Mouse (Mus musculus) testis, postnatal 14 days (tissue): ENCODE results near the gene Smg9.
"Not testable (repeated sequence)": the region's sequence is repeated elsewhere in the genome, so short reads cannot be mapped to it uniquely, and the experiment has no call there.

Source experiments
- DNase-seq: peaks from one replicate; pipeline ENCODE4 v3.0.0; 2021; ENCODE audit warnings: low spot score

The Smg9 gene

DNA sequence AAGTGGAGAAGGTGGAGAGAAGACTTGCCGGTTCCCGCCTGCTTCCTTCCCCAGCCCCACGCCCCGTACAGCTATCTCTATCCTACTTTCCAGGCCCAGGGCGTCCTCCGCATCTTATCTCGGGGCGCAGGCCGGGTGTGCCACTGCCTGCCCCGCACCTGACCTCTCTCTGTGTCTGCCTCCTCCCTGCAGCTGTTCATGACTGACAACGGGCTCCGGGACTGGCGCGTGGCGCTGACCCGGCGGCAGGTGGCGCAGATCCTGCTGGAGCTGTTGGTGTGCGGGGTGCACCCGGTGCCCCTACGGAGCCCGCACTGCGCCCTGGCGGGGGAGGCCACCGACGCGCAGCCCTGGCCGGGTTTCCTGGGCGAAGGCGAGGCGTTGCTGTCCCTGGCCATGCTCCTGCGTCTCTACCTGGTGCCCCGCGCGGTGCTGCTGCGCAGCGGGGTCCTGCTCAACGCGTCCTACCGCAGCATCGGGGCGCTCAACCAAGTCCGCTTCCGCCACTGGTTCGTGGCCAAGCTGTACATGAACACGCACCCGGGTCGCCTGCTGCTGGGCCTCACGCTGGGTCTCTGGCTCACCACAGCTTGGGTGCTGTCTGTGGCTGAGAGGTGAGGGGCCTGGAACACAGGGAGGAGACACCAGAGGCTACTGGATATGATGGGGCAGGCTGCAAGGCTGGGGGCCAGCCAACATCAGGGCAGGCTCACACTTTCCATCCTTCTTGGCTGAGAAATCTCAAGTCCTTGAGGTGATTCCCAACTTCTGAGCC is 22.1 kb upstream of the Smg9 start:
- peak; percentile 65 for DNase-seq

GRCm38 (mm10) chr7:24378049-24378701 is 21.2 kb upstream of the Smg9 start:
- DNase-seq = no peak

DNA sequence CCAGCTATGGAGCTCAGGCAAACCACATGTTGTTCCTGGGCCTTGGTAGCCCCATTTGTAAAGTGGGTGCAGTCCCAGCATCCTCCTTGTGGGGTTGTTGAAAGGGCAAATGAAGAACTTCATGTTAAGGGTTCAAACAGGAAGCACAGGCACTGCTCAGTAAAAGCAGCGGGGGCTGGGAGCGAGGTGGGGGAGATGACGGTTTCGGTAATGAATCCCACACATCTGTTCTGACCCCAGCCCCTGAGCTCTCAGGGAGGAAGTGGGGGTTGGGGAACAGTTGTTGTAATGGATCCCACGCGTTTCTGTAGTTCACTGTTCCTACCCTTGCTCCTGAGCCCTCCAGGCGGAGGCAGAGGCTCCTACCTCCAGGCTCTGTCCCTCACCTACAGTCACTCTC is 19.5 kb upstream of the Smg9 start:
- DNase-seq = no peak

GRCm38 (mm10) chr7:24380370-24380769 is 19.0 kb upstream of the Smg9 start:
- DNase-seq = no peak

- DNase-seq = no peak
Observed at GRCm38 (mm10) chr7:24382730-24383372, 16.6 kb upstream of the Smg9 start.

DNA sequence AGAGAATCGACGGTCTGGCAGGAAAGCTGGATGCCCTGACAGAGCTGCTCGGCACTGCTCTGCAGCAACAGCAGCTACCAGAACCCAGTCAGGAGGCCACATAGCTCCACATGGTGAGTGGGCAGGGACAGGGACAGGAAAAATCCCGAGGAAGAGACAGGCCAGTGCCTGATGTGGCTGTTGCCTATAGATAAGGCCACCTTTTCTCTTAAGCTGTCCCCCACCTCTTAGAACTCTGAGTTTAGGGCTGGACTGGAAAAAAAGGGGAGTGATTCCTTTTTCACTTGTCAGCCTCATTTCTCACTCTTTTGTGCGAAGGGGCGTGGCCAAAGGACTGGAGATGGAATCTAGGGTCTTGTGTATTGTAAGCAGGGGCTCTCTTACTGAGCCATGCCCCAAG is 15.3 kb upstream of the Smg9 start:
- no peak for DNase-seq

GRCm38 (mm10) chr7:24384827-24385226 is 14.6 kb upstream of the Smg9 start:
- peak; percentile 67 for DNase-seq

DNA sequence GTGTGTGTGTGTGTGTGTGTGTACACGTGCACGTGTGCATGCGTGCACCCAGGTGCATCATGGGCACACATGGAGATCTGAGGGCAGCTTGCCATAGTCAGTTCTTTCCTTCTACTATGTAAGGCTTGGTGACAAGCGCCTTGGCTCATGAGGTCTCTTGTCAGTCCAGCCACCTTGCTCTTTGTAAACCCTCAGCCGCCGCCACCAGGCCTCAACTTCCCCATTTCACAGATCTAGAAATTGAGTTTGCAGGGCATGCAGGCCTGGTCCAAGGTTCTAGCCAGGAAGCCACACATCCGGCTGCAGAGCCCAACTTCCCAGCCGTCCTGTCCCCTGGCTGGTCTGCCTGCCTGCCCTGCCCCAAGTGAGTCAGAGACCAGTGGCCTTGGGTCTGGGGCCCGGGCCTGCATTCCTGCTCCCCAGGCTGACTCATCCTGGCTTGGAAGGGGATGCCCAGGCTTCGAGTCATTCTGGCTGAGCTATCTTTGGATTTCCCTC is 12.3 kb upstream of the Smg9 start:
- DNase-seq = no peak

DNA sequence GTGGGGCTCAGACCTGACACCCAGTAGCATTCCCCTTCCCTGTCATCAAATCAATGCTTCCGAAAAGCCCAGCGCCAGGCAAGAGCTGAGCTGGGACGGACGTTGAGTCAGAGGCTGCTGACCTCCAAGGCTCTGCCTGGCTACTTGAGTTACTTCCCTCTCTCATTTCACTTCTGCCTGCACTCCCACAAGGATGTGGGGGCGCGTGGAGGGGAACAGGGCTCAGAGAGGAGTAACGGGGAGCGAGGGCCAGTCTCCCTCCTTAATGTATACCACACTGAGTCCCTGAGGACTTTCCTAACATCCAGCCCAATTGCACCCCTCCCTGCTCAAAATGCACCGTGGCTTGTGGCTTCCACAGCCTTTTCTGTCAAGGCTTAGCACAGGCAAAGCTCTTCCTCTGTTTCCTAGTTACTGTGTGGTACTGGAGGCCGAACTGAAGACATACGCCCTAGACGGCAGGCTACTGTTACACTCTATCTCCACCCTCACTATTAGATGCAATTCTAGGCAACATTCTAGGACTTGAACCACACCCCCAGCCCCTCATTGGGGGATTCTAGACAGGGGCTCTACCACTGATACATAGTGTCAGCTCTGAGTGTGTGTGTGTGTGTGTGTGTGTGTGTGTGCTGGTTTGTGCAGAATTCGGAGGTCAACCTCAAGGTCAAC is 9.8 kb upstream of the Smg9 start:
- DNase-seq = no peak

GRCm38 (mm10) chr7:24390512-24390911 is 8.9 kb upstream of the Smg9 start:
- no peak for DNase-seq

GRCm38 (mm10) chr7:24391077-24391476 is 8.3 kb upstream of the Smg9 start:
- DNase-seq = no peak

GRCm38 (mm10) chr7:24391687-24392086 is 7.7 kb upstream of the Smg9 start:
- DNase-seq = no peak

- DNase-seq = no peak
Observed at GRCm38 (mm10) chr7:24394054-24394453, 5.4 kb upstream of the Smg9 start.

GRCm38 (mm10) chr7:24394475-24395161 is 4.8 kb upstream of the Smg9 start:
- no peak for DNase-seq

DNA sequence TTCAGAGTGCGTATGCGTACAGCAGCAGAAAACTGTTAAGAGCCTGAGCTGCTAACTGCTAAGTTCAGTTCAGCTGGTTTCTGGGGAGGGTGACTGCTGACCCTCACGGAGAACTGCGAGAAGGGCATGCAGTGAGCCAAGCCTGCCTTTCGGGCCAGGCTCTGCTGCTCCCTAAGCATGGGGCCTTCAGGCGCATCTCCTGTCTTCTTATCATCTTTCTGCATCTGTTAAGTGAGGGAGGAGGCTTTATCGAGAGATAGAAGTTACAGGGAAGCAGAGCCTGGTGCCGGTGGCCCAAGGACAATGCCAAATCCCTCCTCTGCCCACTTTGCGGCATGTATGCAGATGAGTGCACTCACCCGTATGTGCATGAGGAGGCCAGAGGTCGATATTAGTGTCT is 2.6 kb upstream of the Smg9 start:
- DNase-seq = no peak

DNA sequence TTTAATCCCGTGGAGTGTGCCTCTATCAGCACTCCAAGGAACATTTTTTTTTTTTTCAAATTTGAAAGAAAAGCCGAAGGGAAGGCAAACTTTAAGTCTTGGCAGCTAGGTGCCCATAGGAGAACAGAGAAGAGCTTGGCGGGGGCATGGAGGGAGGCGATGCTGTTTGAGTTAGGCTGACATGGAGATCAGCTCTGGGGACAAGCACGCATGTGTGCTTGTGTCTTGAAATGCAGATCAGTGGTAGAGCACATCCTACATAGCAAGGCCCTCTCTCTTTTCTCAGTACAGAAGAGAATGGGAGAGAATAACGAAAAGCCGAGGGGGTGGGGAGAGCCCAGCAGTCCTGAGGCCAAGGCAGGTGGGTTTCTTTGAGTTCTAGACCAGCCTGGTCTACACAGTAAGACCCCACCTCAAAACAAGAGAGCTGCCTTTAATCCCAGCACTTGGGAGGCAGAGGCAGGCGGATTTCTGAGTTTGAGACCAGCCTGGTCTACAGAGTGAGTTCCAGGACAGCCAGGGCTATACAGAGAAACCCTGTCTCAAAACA is 980 bp upstream of the Smg9 start:
- DNase-seq = no peak

GRCm38 (mm10) chr7:24400082-24400452 is 648 bp downstream of the Smg9 start:
- DNase-seq = no peak

GRCm38 (mm10) chr7:24400489-24400888 is 1.1 kb downstream of the Smg9 start:
- not testable (repeated sequence) for DNase-seq

DNA sequence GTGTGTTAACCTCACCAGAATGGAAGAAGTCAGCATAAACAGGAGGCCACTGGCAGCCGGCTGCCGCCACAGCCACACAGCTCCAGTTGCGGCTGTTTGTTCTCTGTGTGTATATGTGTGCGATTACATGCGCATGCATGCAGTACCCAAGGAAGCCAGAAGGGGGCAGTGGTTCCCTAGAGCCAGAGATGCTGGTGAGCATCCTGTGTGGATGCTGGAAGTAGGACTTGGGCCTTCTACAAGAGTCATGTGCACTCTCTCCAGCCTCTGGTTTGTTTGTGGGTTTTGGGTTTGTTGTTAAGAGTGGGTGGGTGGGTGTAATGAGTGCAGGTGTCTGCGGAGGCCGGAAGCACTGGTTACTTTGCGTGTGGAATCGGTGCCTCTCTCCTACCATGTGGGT is 3.4 kb downstream of the Smg9 start:
- DNase-seq = no peak

DNA sequence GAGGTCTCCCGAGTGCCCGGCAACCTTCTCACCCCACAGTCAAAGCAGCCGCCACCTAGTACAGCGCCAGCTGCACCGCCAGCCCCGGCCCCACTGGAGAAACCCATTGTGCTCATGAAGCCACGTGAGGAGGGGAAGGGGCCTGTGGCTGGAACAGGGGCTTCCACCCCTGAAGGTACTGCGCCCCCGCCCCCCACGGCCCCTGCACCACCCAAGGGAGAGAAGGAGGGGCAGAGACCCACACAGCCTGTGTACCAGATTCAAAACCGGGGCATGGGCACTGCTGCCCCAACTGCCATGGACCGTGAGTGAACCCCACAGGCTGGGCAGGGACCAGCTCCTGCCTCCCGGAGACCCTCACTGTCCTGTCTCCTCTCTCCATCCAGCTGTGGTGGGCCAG is 6.2 kb downstream of the Smg9 start:
- DNase-seq = no peak

- DNase-seq = peak; percentile 43
Observed at GRCm38 (mm10) chr7:24406528-24407344, 7.3 kb downstream of the Smg9 start.
